Mouse (Mus musculus) regulatory T cell (primary cell): ENCODE measurements around the gene Tulp3.
"Not testable (repeated sequence)": the region's sequence is repeated elsewhere in the genome, so short reads cannot be mapped to it uniquely, and the experiment has no call there.

Experiments
- in situ Hi-C: fragments of 300-600 bp; cut with MboI, MseI; formaldehyde crosslinking; loops from one replicate; pipeline ENCODE4 v1.15.1; 2025; ENCODE audit warnings: high pct_unique_total_duplicates

Gene Tulp3

DNA sequence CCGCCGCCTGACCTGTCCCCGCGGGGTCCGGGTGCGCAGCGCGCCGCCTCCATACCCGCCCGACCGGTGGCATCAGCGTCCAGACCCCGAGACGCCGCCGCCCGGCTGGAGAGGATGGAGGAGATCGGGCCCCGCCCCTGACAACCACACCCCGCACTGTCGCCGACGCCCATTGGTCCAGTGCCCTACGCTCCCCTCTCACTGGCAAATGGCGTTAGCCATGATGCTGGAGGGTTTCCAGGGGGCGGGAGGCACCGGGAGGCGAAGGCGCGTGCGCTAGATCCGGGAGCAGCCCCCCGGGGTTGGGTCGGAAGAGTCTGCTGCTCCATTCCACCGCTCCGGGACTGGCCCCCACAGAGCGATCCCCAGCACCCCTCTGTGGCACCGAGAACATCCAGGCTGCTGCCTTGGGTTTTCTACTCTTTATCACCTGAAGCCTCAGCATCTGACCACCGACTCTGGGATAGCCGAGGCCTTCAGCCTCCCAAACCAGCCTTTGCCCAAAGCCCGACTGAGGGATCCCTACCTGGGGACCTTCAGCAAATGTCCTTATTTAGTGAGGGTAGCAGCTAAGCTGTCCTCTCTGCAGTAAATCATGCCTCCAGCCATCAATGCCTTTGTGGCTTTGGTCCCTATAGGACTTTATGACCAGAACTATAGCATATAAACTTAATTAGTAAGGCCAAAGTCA lies at the start of gene Tulp3:
Gene Tulp3, minus strand, starts transcription at position 126 of the 691 bp plus-strand sequence.
- in situ Hi-C loops = no loop called here

DNA sequence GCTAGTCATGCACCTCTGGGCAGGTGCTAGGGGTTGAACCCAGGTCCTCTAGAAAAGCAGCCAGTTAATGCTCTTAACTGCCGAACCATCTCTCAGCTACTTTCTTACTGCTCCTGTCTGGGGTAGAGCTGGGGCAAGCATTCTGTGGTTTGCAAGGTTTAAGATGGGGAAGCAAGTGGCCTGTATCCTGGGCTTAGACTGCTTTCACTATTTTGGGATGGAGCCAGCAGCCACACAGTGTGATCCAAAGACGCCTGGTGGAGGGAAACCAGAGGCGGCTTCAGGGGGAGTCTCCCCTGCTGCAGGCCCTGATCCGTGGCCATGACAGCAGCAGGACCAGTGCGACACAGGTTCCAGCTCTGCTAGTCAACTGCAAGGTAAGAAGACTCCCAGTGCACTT lies 49.1 kb upstream of the Tulp3 start:
- in situ Hi-C loops = no loop called here

- in situ Hi-C loops = no loop called here
Measured at GRCm38 (mm10) chr6:128399421-128400185, 44.0 kb upstream of the Tulp3 start.

- in situ Hi-C loops = no loop called here
Measured at GRCm38 (mm10) chr6:128398996-128399395, 43.3 kb upstream of the Tulp3 start, which contains the start of gene Nrip2. Nrip2 (plus strand) TSS chr6:128399296.

DNA sequence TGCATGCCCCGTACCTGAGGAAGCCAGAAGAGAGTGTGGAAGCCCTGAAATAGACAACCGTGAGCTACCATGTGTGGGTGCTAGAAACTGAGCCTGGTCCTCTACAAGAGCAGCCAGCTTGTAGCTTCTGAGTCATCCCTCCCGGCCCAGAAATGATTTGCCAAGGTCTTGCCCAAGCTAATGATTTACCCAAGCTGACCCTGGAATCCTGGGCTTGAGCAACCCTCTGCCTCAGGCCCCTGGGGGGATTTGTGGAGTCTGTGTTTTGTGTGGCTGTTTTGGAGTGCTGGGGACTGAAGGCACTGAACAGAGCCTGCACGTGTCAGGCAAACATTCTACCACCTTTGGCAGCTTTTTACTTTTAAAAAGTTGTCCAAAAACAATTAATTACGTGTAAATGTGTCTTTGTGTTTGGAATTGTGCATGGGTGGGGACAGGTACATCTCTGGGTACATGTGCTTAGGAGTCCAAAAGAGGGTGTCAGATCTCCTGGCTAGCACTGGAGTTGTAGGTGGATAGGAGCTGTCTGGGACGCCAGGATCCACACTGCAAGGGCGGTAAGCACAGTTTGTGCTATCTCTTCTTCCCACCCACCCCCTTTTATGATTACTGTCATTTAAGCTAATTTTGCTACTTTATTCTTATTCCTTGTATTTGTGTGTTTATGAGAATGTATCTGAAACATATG lies 42.1 kb upstream of the Tulp3 start:
- in situ Hi-C loops = no loop called here

- in situ Hi-C loops = no loop called here
Measured at GRCm38 (mm10) chr6:128390683-128391082, 35.0 kb upstream of the Tulp3 start.

DNA sequence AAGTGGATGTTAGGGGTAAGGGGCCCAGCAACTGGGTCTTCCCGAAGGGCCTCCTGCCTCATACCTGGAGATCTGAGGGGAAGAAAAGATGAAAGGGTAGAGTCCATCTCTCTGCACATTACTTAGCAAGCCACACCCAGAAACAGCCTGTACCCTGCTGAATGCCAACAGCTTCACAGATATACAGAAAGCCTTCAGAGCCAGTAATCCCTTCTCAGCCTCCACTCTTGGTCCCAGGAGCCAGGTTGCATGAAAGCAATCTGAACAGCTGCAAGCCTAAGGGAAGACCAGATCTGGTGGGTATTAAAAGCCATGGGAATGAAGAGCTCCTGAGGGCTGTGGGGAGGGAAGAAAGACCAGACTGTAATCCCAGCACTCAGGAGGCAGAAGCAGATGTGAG lies 33.5 kb upstream of the Tulp3 start:
- in situ Hi-C loops = no loop called here

DNA sequence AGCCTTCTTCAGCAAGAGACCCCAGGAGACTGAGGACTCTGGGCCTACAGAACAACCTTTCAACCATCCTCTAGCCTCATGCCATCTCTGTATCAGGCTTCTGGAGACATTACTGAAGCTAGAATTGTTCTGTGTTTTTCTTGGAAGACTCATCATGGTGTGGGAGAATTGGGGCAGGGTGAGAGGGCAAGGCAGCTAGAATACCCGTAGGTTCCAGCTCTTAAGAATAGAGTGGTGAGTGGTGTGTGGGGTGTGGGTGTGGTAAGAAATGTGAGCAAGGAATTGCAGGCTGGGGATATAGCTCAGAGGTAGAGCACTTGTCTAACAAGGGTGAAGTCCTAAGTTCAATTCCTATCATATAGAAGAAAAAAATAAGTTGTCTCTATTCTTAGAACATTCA lies 29.4 kb upstream of the Tulp3 start:
- in situ Hi-C loops = no loop called here

DNA sequence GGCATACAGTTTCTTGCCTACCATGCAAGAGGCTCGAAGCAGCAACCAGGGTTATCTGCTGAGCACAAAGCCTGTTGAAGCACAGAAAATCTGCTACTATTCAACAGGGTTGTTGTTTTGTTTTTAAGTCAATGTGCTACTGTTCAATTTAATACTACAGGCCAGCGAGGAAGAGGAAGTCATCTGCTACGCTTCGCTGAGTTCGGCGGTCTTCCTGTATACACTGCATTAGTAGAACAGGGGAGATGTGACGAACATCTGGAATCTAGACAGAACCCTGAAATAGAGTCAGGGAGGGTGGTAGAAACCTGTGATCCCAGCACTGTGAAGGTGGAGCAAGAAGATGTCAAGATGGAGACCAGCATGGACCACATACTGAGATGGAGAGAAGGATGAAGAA lies 28.1 kb upstream of the Tulp3 start:
- in situ Hi-C loops = no loop called here

DNA sequence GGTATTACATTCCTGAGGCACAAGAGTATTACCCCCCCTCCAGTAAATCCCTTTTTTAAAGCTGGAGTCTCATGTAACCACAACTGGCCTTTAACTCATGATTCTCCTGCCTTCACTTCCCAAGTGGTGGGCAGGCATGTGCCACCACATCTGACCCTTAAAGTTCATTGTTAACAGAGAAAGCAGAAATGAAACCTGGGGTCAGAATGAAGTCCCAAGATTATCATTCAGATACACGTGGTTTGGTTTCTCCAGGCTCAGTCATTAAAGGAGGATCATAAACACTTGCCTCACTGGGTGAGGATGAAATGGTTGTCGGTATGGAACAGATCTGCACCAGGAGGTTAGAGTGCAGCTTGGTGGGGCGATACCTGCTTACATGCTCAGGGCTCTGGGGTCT lies 25.6 kb upstream of the Tulp3 start:
- in situ Hi-C loops = no loop called here

DNA sequence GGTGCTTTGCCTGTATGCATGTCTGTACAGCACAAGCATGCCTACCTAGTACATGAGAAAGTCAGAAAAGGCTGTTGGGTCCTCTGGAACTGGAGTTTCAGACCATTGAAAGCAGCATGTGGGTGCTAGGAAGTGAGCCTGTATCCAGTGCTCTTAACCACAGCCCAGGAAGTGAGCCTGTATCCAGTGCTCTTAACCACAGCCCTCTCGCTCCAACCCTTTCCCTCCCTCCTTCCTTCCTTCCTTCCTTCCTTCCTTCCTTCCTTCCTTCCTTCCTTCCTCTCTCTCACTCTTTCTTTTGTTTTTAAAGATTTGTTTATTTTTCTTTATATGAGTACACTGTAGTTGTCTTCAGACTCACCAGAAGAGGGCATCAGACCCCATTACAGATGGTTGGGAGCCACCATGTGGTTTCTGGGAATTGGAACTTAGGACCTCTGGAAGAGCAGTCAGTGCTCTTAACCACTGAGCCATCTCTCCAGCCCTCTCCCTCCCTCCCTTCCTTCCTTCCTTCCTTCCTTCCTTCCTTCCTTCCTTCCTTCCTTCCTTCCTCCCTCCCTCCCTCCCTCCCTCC lies 25.0 kb upstream of the Tulp3 start:
- in situ Hi-C loops = not testable (repeated sequence)

GRCm38 (mm10) chr6:128379636-128380035 lies 24.0 kb upstream of the Tulp3 start:
- in situ Hi-C loops = no loop called here

GRCm38 (mm10) chr6:128376371-128377085 lies 20.9 kb upstream of the Tulp3 start:
- in situ Hi-C loops = no loop called here

DNA sequence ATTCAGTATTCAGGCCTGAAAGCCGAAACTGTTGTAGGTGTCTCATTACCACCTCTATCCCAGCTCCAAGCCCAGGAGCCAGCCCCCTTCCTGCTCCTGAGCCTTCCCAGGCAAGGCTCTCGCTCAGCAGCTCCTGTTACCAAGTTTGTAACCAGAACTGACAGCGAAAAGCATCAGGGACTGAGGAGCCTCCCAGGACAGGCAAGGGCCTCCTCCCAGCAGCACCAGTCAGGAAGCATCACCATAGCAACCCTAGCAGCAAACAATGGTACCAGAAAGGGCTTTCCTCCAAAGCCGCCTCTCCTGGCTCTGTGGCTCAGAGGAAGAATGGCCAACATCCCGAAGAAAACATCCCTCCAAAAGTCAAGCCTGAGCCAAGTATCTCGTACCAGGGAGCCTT lies 19.5 kb upstream of the Tulp3 start, which contains the start of the genes Tex52 and Gm44596:
Gene Tex52, plus strand, starts transcription at position 265 of the 400 bp plus-strand sequence.
Gene Gm44596, plus strand, starts transcription at position 312 of the 400 bp plus-strand sequence.
- in situ Hi-C loops = no loop called here

DNA sequence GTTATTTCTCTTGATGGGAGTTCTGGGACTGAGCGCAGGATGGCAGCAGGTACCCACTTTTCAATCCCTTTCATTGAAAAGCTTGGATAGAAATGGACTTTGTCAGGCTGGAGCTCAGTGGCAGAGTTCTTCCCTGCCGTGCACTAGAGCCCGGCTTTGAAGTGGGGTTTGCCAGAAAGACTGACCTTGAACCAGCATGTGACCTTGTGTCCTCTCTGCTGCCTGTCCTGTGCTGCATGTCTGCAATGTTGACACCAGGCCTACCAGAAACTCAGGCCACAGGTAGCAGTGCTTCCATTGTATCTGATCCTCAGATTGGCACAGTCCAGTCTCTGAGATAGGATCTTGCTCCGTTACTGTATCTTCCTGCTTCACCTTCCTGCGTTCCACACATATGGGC lies 14.4 kb upstream of the Tulp3 start:
- in situ Hi-C loops = no loop called here

- in situ Hi-C loops = no loop called here
Measured at GRCm38 (mm10) chr6:128366466-128366865, 10.8 kb upstream of the Tulp3 start.

DNA sequence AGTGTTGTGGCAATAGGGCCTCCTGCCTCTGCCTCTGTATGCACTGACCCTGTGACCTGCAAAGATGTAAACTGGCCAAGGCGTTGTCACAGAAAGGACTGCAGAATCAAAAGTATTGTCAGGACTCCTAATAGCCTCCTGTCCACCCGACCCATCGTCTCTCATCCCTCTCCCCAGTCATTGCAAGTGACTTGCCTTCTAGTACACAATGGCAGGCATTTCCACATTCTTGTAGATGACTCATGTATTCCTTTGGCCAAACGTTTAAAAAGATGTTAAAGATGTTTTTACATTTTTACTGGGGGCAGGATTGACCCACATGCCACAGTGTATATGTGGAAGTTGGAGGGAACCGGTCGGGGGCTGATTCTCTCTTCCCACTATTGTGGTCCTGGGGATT lies 9.1 kb upstream of the Tulp3 start:
- in situ Hi-C loops = loop anchor here (5.0 kb wide), 1 partner anchor 48 kb away; no protein-coding TSS in a partner anchor

- in situ Hi-C loops = loop anchor here (5.0 kb wide), 1 partner anchor 49 kb away; no protein-coding TSS in a partner anchor
Measured at GRCm38 (mm10) chr6:128363007-128363825, 7.6 kb upstream of the Tulp3 start.

- in situ Hi-C loops = loop anchor here (5.0 kb wide), 1 partner anchor 50 kb away; no protein-coding TSS in a partner anchor
Measured at GRCm38 (mm10) chr6:128362381-128363006, 6.8 kb upstream of the Tulp3 start, which contains the start of the genes Rhno1 and Foxm1. Rhno1 (minus strand) TSS chr6:128362911. Foxm1 (plus strand) TSS chr6:128362967.
